Mouse (Mus musculus): ENCODE measurements around the gene Rnf182.

DNA sequence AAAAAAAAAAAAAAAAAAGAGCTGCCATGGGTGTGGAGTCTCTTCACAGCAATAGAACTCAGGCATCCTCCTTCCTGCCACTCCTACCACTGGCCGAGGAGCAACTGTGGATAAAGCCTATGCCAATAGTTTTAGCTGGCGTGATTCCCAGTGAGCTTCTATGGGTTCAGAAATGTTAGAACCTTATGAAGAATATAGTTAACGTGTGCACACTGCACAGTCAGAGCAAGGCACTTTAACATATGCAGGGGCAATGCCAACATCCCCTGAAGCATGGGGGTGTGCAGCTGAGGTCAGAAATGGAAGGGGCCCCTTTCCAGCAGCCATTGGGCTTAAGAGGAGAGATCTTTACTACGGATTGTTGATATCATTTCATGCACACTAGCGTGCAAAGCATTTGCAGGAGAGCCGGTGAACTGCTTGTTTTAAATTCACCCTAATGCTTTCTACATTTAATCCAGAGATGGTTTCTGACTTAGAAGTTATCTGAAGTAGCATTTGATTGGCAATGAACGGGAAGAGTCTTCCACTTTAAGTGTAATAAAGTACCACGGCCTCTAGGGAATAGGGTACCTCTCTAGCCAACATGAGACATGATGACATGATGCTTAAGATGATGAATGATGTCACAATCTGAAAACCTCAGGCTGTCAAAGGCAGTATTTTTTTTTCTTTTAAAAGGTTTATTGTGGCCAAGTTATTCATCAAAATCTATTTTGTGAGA, 61.8 kb downstream of the Rnf182 start:
- TF ChIP-seq CTCF (conservative IDR thresholded peaks at IDR 0.05; ENCODE audit: low read length) (no peak), NANOG (IDR thresholded peaks at IDR 0.05; ENCODE audit: borderline replicate concordance, low read length) (no peak)

Measured in E14TG2a.4 (cell line).